Mouse (Mus musculus) embryonic fibroblast, embryonic 13.5 days (primary cell): ENCODE results near the gene Kcnt2.

Experiments
- CTCF ChIP-seq: IDR thresholded peaks from 2 replicates; pipeline ENCODE4 v1.5.1; 2011; ENCODE audit warnings: mild to moderate bottlenecking, control low read depth, low read length, moderate library complexity, borderline replicate concordance; ENCODE audit not compliant: insufficient read depth
- POLR2A ChIP-seq: IDR thresholded peaks from 2 replicates; pipeline ENCODE4 v1.6.1; 2011; ENCODE audit warnings: low read depth, mild to moderate bottlenecking, control low read depth, low read length, moderate library complexity

DNA sequence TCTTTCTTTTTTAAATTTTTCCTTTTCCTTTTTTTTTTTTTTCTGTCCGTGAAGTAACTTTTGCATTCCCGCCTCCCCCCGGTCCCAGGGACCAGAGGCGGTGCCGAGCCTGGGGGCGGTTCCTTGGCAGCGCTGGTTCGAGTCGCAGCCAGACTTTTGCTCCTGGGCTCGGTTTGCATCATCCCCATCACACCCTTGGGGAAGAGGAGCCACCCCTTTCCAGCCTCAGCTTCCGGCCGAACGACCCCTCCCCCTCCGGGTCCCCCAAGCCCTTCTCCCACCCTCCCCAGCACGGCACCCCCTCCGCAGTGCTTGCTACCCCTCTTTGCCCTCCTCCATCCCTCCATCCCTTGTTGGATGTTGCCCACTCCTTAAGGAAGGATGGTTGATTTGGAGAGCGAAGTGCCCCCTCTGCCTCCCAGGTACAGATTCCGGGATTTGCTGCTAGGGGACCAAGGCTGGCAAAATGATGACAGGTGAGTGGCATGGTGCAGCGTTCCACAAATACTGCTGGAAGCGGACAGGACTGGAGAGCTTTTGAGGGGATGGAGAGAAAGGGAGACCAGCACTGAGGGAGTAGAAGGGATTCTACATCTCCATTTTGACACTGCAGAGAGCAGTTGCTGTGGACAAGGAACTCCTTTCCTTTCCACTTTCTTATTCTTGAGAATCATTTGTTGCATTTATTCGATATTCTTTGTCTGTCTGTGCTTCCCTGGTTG lies at the start of gene Kcnt2:
- TF ChIP-seq POLR2A (0 out of 2 replicates have a peak, but pooled peaks have one; percentile 2), CTCF (no peak)
